Mouse (Mus musculus): ENCODE measurements at regions not wholly inside any gene's neighbourhood (a gene's known extent, or its start where the extent isn't known, plus 50 kb on each side); places are given as distances from the start of the nearest gene placed in this dataset.

DNA sequence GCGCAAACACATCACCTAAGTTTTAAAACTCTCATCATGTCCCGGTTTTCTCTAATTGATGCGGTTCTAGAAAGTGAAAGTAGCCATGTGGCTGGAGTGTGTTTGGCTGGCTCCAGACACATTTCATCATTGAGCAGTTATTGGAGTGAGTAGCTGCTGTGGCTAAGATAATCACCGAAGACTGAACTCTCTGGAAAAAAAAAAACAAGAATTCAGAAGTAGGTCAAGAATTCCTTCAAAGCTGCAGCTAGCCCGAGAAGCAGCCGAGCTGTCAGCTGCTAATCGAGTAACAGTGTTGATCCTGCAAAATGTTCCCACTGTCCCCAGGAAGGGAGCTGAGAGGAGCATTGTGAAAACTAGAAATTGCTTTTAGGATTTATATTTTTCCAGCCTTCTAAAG lies 509.0 kb upstream of the Map3k7 start:
- Histone ChIP-seq H3K4me3 (ENCODE audit: low read depth, low read length) (no peak overlapping the region), H3K36me3 (ENCODE audit: control insufficient read depth, insufficient read depth) (no peaks in the 10 kb centered on the region), H3K4me2 (replicated peaks; ENCODE audit: low read depth) (no peak overlapping the region; the same call in 1 of the 2 replicates), H3K9ac (ENCODE audit: low read depth, low read length) (no peak overlapping the region), H3K4me1 (replicated peaks; ENCODE audit: control insufficient read depth, insufficient read depth, low read length) (no peaks in the 10 kb centered on the region), H3K27ac (ENCODE audit: low read depth, low read length) (no peak overlapping the region), H3K9me3 (ENCODE audit: control insufficient read depth) (no peaks in the 10 kb centered on the region), H3K27me3 (replicated peaks; ENCODE audit: control insufficient read depth, insufficient read depth, low read length) (no peaks in the 10 kb centered on the region)
- ATAC-seq, result no peak
- 51% methylated on average over 7 of the region's 7 CpGs for WGBS
- no peak for TF ChIP-seq CTCF (IDR thresholded peaks at IDR 0.05; ENCODE audit: low read depth)

DNA sequence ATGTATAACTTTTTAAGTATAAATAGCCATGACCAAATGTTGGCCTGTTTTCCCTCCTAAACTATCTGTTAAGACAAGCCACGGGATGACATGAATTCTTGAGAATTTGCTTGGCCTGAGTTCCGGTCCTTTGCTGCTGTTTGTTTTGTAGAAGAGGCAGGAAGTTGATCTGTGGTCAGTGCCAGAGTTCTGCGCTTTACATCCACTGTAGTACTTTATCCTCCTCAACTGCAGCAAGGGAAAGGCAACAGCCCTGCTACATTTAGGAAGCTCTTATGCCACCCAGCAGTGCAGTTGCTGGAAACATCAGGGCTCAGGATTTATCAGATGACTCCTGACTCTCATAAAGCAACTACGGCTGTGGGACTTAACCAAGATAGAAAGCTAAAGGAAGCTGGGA lies 508.4 kb upstream of the Map3k7 start:
- Histone ChIP-seq H3K27me3 (replicated peaks; ENCODE audit: control insufficient read depth, insufficient read depth, low read length) (no peaks in the 10 kb centered on the region), H3K9me3 (ENCODE audit: control insufficient read depth) (no peaks in the 10 kb centered on the region), H3K4me3 (ENCODE audit: low read depth, low read length) (no peak overlapping the region), H3K9ac (ENCODE audit: low read depth, low read length) (no peak overlapping the region), H3K4me1 (replicated peaks; ENCODE audit: control insufficient read depth, insufficient read depth, low read length) (no peaks in the 10 kb centered on the region), H3K4me2 (replicated peaks; ENCODE audit: low read depth) (no peak overlapping the region), H3K27ac (ENCODE audit: low read depth, low read length) (no peak overlapping the region), H3K36me3 (ENCODE audit: control insufficient read depth, insufficient read depth) (no peaks in the 10 kb centered on the region)
- no peak for ATAC-seq
- 41% methylated on average over 4 of the region's 4 CpGs for WGBS
- TF ChIP-seq CTCF (IDR thresholded peaks at IDR 0.05; ENCODE audit: low read depth), result no peak

DNA sequence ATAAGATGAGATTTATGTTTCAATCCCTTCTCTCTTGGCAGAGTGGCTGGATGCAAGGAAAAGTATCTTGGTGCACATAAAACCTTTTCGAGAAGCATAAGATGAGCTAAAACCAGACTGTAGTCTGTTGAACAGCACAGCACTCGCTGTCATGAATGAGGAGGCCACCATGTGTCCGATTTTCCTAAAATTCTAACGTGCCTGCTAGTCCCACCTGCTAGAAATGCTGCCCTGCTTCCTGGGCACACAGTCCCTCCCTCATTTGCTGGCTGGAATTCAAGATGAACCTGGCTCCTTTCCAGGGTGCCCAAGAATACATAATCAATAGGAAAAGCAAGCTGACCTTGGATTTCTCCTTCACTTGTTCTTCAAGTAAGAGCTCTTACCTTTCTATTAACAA lies 501.4 kb upstream of the Map3k7 start:
- Histone ChIP-seq H3K27ac (ENCODE audit: low read depth, low read length) (no peak overlapping the region), H3K36me3 (ENCODE audit: control insufficient read depth, insufficient read depth) (no peaks in the 10 kb centered on the region), H3K27me3 (replicated peaks; ENCODE audit: control insufficient read depth, insufficient read depth, low read length) (no peaks in the 10 kb centered on the region), H3K9ac (ENCODE audit: low read depth, low read length) (no peak overlapping the region), H3K9me3 (ENCODE audit: control insufficient read depth) (no peaks in the 10 kb centered on the region), H3K4me3 (ENCODE audit: low read depth, low read length) (no peak overlapping the region), H3K4me1 (replicated peaks; ENCODE audit: control insufficient read depth, insufficient read depth, low read length) (no peaks in the 10 kb centered on the region), H3K4me2 (replicated peaks; ENCODE audit: low read depth) (no peak overlapping the region)
- 74% methylated on average over 4 of the region's 4 CpGs for WGBS
- no peak for TF ChIP-seq CTCF (IDR thresholded peaks at IDR 0.05; ENCODE audit: low read depth)
- ATAC-seq, result no peak

DNA sequence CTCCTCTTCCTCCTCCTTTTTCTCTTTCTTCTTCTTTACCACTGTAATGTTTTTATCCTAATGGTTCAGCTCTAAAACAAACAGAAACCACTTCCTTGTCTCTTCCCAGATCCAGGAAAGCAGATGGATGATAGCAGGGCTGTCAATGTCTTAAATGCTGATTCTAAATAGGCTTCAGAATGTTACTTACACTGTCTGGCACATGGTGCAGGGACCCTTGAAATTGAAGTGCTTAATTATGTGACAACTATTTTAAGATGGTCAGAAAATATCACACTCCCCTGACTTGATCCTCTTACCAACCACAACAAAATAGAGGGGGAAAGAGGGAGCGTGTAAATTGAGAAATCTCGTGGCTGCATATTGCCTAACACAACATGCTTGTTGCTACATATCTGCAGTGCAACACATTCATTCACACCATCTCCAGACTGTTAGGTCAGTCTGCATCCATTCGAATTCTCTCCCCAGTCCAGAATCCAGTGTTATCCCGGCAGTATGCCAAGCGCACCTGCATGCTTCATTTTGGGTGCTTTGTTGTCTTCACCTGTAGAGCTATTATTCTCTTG lies 500.7 kb upstream of the Map3k7 start:
- no peak overlapping the region for H3K4me2 ChIP-seq (replicated peaks; ENCODE audit: low read depth)
- H3K9ac ChIP-seq (ENCODE audit: low read depth, low read length), result no peak overlapping the region
- no peak for TF ChIP-seq CTCF (IDR thresholded peaks at IDR 0.05; ENCODE audit: low read depth)
- H3K27me3 ChIP-seq (replicated peaks; ENCODE audit: control insufficient read depth, insufficient read depth, low read length), result no peaks in the 10 kb centered on the region
- no peak overlapping the region for H3K4me3 ChIP-seq (ENCODE audit: low read depth, low read length)
- H3K27ac ChIP-seq (ENCODE audit: low read depth, low read length), result no peak overlapping the region
- no peaks in the 10 kb centered on the region for H3K4me1 ChIP-seq (replicated peaks; ENCODE audit: control insufficient read depth, insufficient read depth, low read length)
- no peak for ATAC-seq
- no peaks in the 10 kb centered on the region for H3K9me3 ChIP-seq (ENCODE audit: control insufficient read depth)
- 84% methylated on average over 5 of the region's 5 CpGs for WGBS
- H3K36me3 ChIP-seq (ENCODE audit: control insufficient read depth, insufficient read depth), result no peaks in the 10 kb centered on the region

DNA sequence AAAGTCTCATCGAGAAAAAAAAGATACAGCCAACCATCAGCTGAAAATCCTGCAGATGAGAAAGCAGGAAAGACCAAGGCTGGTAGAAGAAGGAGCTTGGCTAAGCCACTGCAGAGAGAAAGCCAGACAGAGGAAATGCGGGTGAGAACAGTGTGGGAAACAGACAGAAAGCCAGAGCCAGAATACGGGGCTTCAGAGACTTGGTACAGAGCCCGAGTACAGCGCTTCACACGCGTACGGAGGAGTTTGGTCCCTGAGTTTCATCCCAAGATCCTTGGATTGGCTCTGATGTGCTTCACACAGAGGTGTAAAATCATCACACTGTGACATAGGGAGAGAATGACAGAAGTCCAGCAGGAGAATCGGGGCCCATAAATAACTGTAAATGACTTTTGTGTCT lies 495.6 kb upstream of the Map3k7 start:
- ATAC-seq, result no peak
- Histone ChIP-seq H3K9me3 (ENCODE audit: control insufficient read depth) (no peaks in the 10 kb centered on the region), H3K9ac (ENCODE audit: low read depth, low read length) (no peak overlapping the region), H3K4me3 (ENCODE audit: low read depth, low read length) (no peak overlapping the region), H3K4me1 (replicated peaks; ENCODE audit: control insufficient read depth, insufficient read depth, low read length) (no peaks in the 10 kb centered on the region), H3K36me3 (ENCODE audit: control insufficient read depth, insufficient read depth) (no peaks in the 10 kb centered on the region), H3K27ac (ENCODE audit: low read depth, low read length) (no peak overlapping the region), H3K4me2 (replicated peaks; ENCODE audit: low read depth) (no peak overlapping the region), H3K27me3 (replicated peaks; ENCODE audit: control insufficient read depth, insufficient read depth, low read length) (no peaks in the 10 kb centered on the region)
- TF ChIP-seq CTCF (IDR thresholded peaks at IDR 0.05; ENCODE audit: low read depth), result no peak
- WGBS, result 83% methylated on average over 9 of the region's 9 CpGs

DNA sequence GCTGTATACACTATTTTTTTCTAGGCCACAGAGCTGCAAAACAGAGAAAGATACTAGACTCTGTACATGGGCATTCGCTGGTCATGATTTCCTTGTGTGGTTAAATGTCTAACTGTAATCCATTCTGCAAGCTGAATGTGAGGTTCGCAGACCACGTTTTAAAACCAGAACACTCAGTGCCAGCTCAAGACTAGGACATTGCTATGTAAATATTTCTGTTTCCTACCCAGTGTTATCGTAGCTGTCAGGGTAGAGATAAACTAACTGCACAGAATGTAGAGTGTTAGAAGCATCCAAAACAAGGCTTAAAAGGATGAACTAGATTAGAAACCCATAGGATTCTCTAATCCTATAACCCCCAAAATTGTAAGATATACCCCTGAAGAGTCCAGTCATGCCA lies 494.1 kb upstream of the Map3k7 start:
- Histone ChIP-seq H3K9ac (ENCODE audit: low read depth, low read length) (no peak overlapping the region), H3K27ac (ENCODE audit: low read depth, low read length) (no peak overlapping the region), H3K4me1 (replicated peaks; ENCODE audit: control insufficient read depth, insufficient read depth, low read length) (no peaks in the 10 kb centered on the region), H3K4me3 (ENCODE audit: low read depth, low read length) (no peak overlapping the region), H3K4me2 (replicated peaks; ENCODE audit: low read depth) (no peak overlapping the region), H3K9me3 (ENCODE audit: control insufficient read depth) (no peaks in the 10 kb centered on the region), H3K36me3 (ENCODE audit: control insufficient read depth, insufficient read depth) (no peaks in the 10 kb centered on the region), H3K27me3 (replicated peaks; ENCODE audit: control insufficient read depth, insufficient read depth, low read length) (no peaks in the 10 kb centered on the region)
- no peak for ATAC-seq
- TF ChIP-seq CTCF (IDR thresholded peaks at IDR 0.05; ENCODE audit: low read depth), result no peak
- 35% methylated on average over 4 of the region's 4 CpGs for WGBS

DNA sequence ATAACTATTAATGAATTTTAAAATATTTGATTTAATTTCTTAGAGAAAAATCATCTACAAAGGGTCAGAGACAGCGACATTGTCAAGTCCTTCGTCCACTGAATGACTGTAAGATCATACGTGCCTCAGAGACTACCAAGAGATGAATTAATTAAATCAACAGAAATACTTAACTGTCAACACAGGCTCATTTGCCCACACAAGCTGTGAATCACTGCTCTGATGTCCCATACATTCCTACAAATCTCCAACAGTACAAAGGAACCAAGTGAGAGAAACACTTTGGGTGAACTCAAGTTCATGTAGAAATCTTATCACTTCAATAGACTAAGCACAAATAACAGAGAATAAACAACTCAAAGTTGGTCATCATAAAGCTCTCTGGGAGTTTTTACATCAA lies 471.4 kb upstream of the Map3k7 start:
- TF ChIP-seq CTCF (IDR thresholded peaks at IDR 0.05; ENCODE audit: low read depth), result no peak
- no peak overlapping the region for H3K4me3 ChIP-seq (ENCODE audit: low read depth, low read length)
- H3K9me3 ChIP-seq (ENCODE audit: control insufficient read depth), result no peaks in the 10 kb centered on the region
- no peak overlapping the region for H3K9ac ChIP-seq (ENCODE audit: low read depth, low read length)
- WGBS, result 79% methylated on average over 3 of the region's 3 CpGs
- H3K27me3 ChIP-seq (replicated peaks; ENCODE audit: control insufficient read depth, insufficient read depth, low read length), result no peaks in the 10 kb centered on the region
- no peaks in the 10 kb centered on the region for H3K4me1 ChIP-seq (replicated peaks; ENCODE audit: control insufficient read depth, insufficient read depth, low read length)
- H3K27ac ChIP-seq (ENCODE audit: low read depth, low read length), result no peak overlapping the region
- no peak overlapping the region for H3K4me2 ChIP-seq (replicated peaks; ENCODE audit: low read depth)
- no peak for ATAC-seq
- H3K36me3 ChIP-seq (ENCODE audit: control insufficient read depth, insufficient read depth), result no peaks in the 10 kb centered on the region
